In the genomic region with DNA sequence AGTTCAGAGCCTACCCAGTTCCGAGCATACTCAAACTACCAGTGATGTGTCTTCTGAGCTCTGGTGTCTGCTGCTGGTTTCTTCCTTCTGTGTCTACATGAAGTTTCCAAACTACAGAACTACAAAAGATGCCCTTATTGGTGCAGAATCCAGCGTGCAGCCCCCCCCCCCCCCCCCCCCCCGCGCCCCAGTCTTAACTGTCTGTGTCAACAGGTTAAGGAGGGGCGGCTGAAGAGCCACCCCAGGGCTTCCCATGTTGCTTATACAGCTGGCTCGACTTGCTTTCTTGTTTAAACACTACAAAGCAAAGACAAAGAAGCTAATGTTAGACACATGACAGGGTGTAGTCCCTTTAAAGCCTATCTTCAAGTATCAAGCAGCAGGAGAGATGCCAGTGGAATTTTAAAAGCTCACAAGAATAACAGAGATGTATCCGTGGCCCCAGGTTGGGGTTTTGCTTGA, we compare ENCODE assay signal across 10 mouse cellular contexts.
DNase-seq lines count a peak whose midpoint lies in the region; ATAC-seq and TF ChIP-seq lines count a peak whose summit lies in the region.
"Had no signal": no experiment of that assay in that cellular context is flagged by ENCODE, and none has a peak within 500 bp of the region (broad histone marks: within the 10 kb centered on the region; RNA-seq: fewer than 3 reads in every experiment).

No protein-coding gene starts in this region.

- H3K4me3 ChIP-seq in heart, embryonic 14.5 days (ENCODE audit: control insufficient read depth in 1 of 2, insufficient read depth in 1 of 2, low read depth in 1 of 2, low read length in 2 of 2) = no peak overlapping the region
- H3K4me3 ChIP-seq in ES-E14 (ENCODE audit: insufficient read depth in 1 of 2, low read depth in 1 of 2, low read length in 2 of 2, poor library complexity in 1 of 2, severe bottlenecking in 1 of 2) = no peak overlapping the region
- H3K4me3 ChIP-seq in forebrain, embryonic 11.5 days (ENCODE audit: low read depth, low read length) = no peak overlapping the region

- in situ Hi-C loops in ES-E14 (cut with MboI; ENCODE audit: low sequenced_read_pairs in 2 of 2, unreplicated experiment in 2 of 2) = no loop called here

- ATAC-seq in heart, embryonic 14.5 days (ENCODE audit: insufficient number of reproducible peaks, insufficient read depth, low FRiP score, low read depth) = no peak
- peak; percentile 59 for ATAC-seq in forebrain, embryonic 11.5 days (replicated peaks; ENCODE audit: low FRiP score)
- ATAC-seq in activated CD4-positive, CD25-positive, alpha-beta regulatory T cell, adult 4 months = no peak

- no peaks in the 10 kb centered on the region for H3K9me3 ChIP-seq in heart, embryonic 14.5 days (ENCODE audit: control insufficient read depth, low read length)
- no peaks in the 10 kb centered on the region for H3K9me3 ChIP-seq in ES-E14 (ENCODE audit: control insufficient read depth, insufficient read depth, low read depth, low read length)
- H3K9me3 ChIP-seq in forebrain, embryonic 11.5 days (ENCODE audit: control insufficient read depth, low read length) = no peaks in the 10 kb centered on the region

- H3K36me3 ChIP-seq in heart, embryonic 14.5 days (ENCODE audit: control insufficient read depth, insufficient read depth, low read length) = no peaks in the 10 kb centered on the region
- H3K36me3 ChIP-seq in ES-E14 (ENCODE audit: control insufficient read depth, insufficient read depth, low read length, poor library complexity, severe bottlenecking) = no peaks in the 10 kb centered on the region
- H3K36me3 ChIP-seq in forebrain, embryonic 11.5 days (ENCODE audit: control insufficient read depth, insufficient read depth, low read length) = no peaks in the 10 kb centered on the region

- no peaks in the 10 kb centered on the region for H3K27me3 ChIP-seq in heart, embryonic 14.5 days (ENCODE audit: control insufficient read depth, insufficient read depth, low read length)
- H3K27me3 ChIP-seq in forebrain, embryonic 11.5 days (ENCODE audit: control insufficient read depth, insufficient read depth, low read length) = no peaks in the 10 kb centered on the region
- H3K27me3 ChIP-seq: CH12.LX had no signal

- H3K4me2 ChIP-seq in heart, embryonic 14.5 days (ENCODE audit: low read length) = peak overlapping the region; percentile 59
- 0 out of 2 replicates have a peak overlapping the region, but pooled peaks have one; percentile 18 for H3K4me2 ChIP-seq in forebrain, embryonic 11.5 days (ENCODE audit: low read depth, low read length, severe bottlenecking)

- H3K4me1 ChIP-seq in heart, embryonic 14.5 days (ENCODE audit: control insufficient read depth in 2 of 2, insufficient read depth in 2 of 2, low read length in 2 of 2) = peaks cover 28 to 66% of the 10 kb centered on the region in 2 experiments
- peaks cover 3 to 21% of the 10 kb centered on the region in 2 experiments; a peak in 3 of 4 replicates for H3K4me1 ChIP-seq in ES-E14 (ENCODE audit: control insufficient read depth in 2 of 2, insufficient read depth in 2 of 2, low read length in 2 of 2, poor library complexity in 1 of 2)
- H3K4me1 ChIP-seq in forebrain, embryonic 11.5 days (replicated peaks; ENCODE audit: control insufficient read depth, insufficient read depth, low read length) = peaks cover 14% of the 10 kb centered on the region; the same call in 1 of the 2 replicates

- DNase-seq in heart, postnatal 4 days = no peak
- no peak for DNase-seq in ES-E14 (ENCODE audit: low read depth, low spot score)
- peak; percentile 70 for DNase-seq in forebrain, embryonic 11.5 days (ENCODE audit: low spot score)
- peak; percentile 26 for DNase-seq in lung, postnatal 25 days (ENCODE audit: low spot score)
- no peak for DNase-seq in ovary, adult 18-20 months (ENCODE audit: low spot score)
- DNase-seq in left cerebral cortex, adult 9 months (ENCODE audit: low spot score in 2 of 2) = no peak
- DNase-seq: left cerebral cortex, postnatal 4 days had no signal

- peak overlapping the region; percentile 56 for H3K9ac ChIP-seq in heart, embryonic 14.5 days (ENCODE audit: low read length)
- no peak overlapping the region for H3K9ac ChIP-seq in ES-E14 (ENCODE audit: insufficient read depth, low read depth, low read length, poor library complexity, severe bottlenecking)
- no peak overlapping the region for H3K9ac ChIP-seq in forebrain, embryonic 11.5 days (ENCODE audit: low read length)

- 8% methylated on average over 6 of the region's 7 CpGs for WGBS in heart, embryonic 14.5 days
- WGBS in forebrain, embryonic 11.5 days = 7% methylated on average over 5 of the region's 7 CpGs

- H3K27ac ChIP-seq in heart, embryonic 14.5 days (replicated peaks in 1 of 2; ENCODE audit: control insufficient read depth in 1 of 2, insufficient read depth in 1 of 2, low read depth in 2 of 2, low read length in 2 of 2) = peak overlapping the region; percentile 95 to 96
- peak overlapping the region; percentile 65; the same call in 1 of the 2 replicates for H3K27ac ChIP-seq in ES-E14 (ENCODE audit: insufficient read depth, low read depth, low read length, poor library complexity, severe bottlenecking)
- H3K27ac ChIP-seq in forebrain, embryonic 11.5 days (ENCODE audit: low read depth, low read length) = no peak overlapping the region; the same call in 1 of the 2 replicates

TF ChIP-seq in ES-E14, 5 proteins besides CTCF, POLR2A, EP300 and RAD21:
- no peak for TF ChIP-seq ZNF384 (IDR thresholded peaks at IDR 0.05; ENCODE audit: low read depth, low read length)
- no peak for TF ChIP-seq CHD2 (IDR thresholded peaks at IDR 0.05; ENCODE audit: low read depth, low read length)
- TF ChIP-seq HCFC1 (IDR thresholded peaks at IDR 0.05; ENCODE audit: borderline replicate concordance, insufficient read depth, low read length) = no peak
- no peak for TF ChIP-seq MAFK (IDR thresholded peaks at IDR 0.05; ENCODE audit: insufficient read depth, low read depth, low read length)
- TF ChIP-seq ZC3H11A (IDR thresholded peaks at IDR 0.05; ENCODE audit: borderline replicate concordance, low read depth, low read length) = no peak

Comparison
In these comparisons a context has a peak if more than half of its experiments do, and no peak if none do; other contexts are left out.
1. DNase-seq: peak in forebrain, embryonic 11.5 days (single experiment) and lung, postnatal 25 days (single experiment); none in heart, postnatal 4 days (single experiment), ES-E14 (single experiment), ovary, adult 18-20 months (single experiment) and left cerebral cortex, adult 9 months (0 of 2).